Mouse (Mus musculus) lung, adult 2 months (tissue): ENCODE results near the gene Tmem274.

Experiments used
- CTCF ChIP-seq: fragments of 200-500 bp; IDR thresholded peaks from 2 replicates; pipeline ENCODE4 v1.5.1; 2011; ENCODE audit warnings: mild to moderate bottlenecking, low read length, control low read depth; ENCODE audit not compliant: insufficient read depth
- POLR2A ChIP-seq: fragments of 200-500 bp; IDR thresholded peaks from 2 replicates; pipeline ENCODE4 v1.6.1; 2011; ENCODE audit warnings: low read depth, mild to moderate bottlenecking, control low read depth, low read length, borderline replicate concordance; ENCODE audit errors: extremely low read depth

DNA sequence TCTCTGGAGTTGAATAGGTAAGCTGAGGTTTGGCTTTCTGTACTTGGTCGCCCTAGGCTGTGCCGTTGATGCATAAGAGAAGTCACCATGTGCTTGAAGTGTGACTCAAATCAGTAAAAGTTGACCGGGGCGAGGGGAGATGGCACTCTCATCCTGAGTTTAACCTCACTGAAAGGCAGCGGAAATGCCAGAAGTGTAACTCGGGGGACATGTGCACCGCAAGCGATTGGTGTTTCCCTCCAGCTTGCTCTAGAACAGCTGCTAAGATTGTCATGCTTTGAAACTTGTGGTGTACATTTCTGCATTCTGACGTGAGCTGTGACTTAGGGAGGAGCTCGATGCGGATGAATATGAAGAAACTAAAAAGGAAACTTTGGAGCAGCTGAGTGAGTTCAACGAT, 10.6 kb downstream of the Tmem274 start:
- no peak for TF ChIP-seq CTCF
- TF ChIP-seq POLR2A = no peak
